Mouse (Mus musculus): ENCODE measurements around the gene Rai1.

DNA sequence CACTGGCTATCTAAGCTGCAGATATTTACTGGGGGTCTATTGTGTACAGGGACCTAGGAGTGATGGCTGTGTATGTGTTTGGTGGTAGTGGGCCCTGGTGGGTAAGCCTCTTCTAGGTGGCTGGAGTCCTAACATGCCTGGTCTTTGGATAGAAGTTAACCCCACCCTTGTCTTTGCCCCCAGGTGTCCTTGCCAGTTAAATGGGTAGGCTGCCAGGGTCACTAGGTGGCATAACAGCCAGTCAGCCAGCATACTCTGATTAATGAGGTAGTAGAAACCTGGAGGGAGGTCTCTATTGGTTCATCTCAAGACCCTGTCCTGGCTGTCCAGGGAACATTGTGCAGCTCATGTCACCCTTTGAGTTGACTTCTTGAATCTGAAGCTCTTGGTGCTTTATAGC is 17.8 kb downstream of the Rai1 start:
- TF ChIP-seq CTCF (IDR thresholded peaks at IDR 0.05; ENCODE audit: control insufficient read depth, insufficient read depth, insufficient replicate concordance, low read depth, low read length) = no peak
- TF ChIP-seq POLR2A (IDR thresholded peaks at IDR 0.05; ENCODE audit: control insufficient read depth, low read depth, low read length) = no peak
